Mouse (Mus musculus): ENCODE measurements around the gene Dennd1c. TPM values are rescaled to one million over a fixed set of nuclear protein-coding genes. Genes with fewer than 3 reads are reported as not detected.
A peak's percentile ranks its signal among the peaks of the same experiment; 100 is the strongest.
"Not testable (repeated sequence)": the region's sequence is repeated elsewhere in the genome, so short reads cannot be mapped to it uniquely, and the experiment has no call there.

Dennd1c gene
- polyA plus RNA-seq, 1 experiment from 2014 or later: 1.7 TPM

DNA sequence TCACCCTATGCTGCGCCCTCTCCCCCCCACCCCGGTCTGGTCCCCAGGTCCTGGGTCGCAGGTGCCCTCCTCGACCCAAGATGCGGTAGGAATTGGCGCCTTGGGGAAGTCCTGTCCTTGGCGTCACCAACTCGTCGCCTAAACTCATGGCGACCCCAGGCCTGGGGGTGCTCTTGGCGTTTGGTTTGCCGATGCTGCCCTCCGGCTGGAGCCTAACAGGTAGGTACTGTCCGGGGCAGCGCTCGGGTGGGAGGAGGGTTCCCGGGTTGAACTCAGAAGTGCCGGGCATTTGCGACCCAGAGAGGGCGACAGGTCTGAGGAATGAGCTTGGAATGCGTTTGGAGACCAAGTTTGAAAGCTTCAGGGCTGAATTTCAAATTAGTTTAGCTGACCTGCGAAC, 15.8 kb downstream of the Dennd1c start:
- peak overlapping the region; percentile 17 for H3K9ac ChIP-seq
- H3K4me3 ChIP-seq: peak overlapping the region; percentile 49
- no peak overlapping the region for H3K27ac ChIP-seq (replicated peaks)
- H3K4me1 ChIP-seq: peaks cover 33% of the 10 kb centered on the region
- peaks cover under 1% of the 10 kb centered on the region; the same call in 1 of the 2 replicates for H3K36me3 ChIP-seq
- no peaks in the 10 kb centered on the region for H3K9me3 ChIP-seq
- no peak for ATAC-seq (ENCODE audit: extremely low read depth, insufficient number of reproducible peaks, low FRiP score, low TSS enrichment)
- H3K27me3 ChIP-seq (replicated peaks): peaks cover 67% of the 10 kb centered on the region
- H3K4me2 ChIP-seq: peak overlapping the region; percentile 75
- WGBS: under 1% methylated on average over 22 of the region's 22 CpGs

DNA sequence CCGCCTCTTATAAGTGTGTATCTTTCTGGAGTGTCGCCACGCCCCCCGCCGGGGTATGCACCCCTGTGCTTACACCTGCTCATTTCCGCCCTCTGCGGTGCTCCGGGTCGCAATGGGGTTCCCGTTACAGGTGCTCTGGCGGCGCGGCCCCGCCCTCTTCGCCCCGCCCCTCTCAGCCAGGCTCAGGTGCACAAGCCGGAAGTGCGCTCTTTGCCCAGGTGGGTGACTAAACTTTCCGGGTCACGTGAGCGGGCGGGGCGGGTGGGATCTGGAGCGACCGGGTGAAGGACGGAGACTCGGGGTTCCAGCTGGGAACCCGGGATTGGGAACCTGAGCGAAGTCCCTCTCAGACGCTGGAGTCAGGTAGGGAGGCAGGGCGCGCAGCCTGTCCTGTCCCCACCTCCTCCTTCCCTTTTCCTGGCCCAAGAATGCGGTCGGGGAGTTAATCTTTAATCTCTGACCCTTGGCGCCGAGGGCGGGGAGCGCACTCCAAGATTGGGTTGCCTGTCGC, 16.2 kb downstream of the Dennd1c start:
- no peak for ATAC-seq (ENCODE audit: extremely low read depth, insufficient number of reproducible peaks, low FRiP score, low TSS enrichment)
- 2% methylated on average over 39 of the region's 39 CpGs for WGBS

DNA sequence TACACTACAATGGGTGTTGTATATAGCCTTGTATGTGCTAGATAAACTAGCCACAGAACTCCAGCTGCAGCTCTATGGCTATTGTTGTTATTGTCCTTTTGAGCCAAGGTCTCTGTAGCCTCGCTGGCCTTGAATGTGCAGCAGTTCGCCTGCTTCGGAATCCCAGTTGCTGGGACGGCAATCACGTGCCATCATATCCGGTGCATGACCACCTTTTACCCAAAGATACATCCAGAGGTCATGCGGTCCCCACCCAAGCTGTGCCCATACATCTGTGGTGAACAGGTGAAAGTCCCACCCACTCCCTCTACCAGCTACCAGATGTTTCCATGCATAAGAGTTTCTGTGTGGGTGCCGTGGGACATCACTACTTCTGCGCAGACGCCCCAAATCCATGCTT, 17.2 kb downstream of the Dennd1c start:
- Histone ChIP-seq H3K4me1 (peaks cover 33% of the 10 kb centered on the region), H3K36me3 (peaks cover 13% of the 10 kb centered on the region), H3K27me3 (replicated peaks) (peaks cover 52% of the 10 kb centered on the region), H3K4me2 (peak overlapping the region; percentile 74), H3K9ac (0 out of 2 replicates have a peak overlapping the region, but pooled peaks have one; percentile 66), H3K9me3 (no peaks in the 10 kb centered on the region), H3K27ac (replicated peaks) (no peak overlapping the region), H3K4me3 (peak overlapping the region; percentile 85; the same call in 1 of the 2 replicates)
- 37% methylated on average over 10 of the region's 10 CpGs for WGBS
- no peak for ATAC-seq (ENCODE audit: extremely low read depth, insufficient number of reproducible peaks, low FRiP score, low TSS enrichment)

More for the DNA sequence above, 16.2 kb downstream of the Dennd1c start:
- peaks cover 33% of the 10 kb centered on the region for H3K4me1 ChIP-seq
- H3K27me3 ChIP-seq (replicated peaks): peaks cover 62% of the 10 kb centered on the region
- peak overlapping the region; percentile 75 for H3K4me2 ChIP-seq
- no peak overlapping the region for H3K27ac ChIP-seq (replicated peaks)
- no peaks in the 10 kb centered on the region for H3K9me3 ChIP-seq
- peak overlapping the region; percentile 49 for H3K4me3 ChIP-seq
- peaks cover 5% of the 10 kb centered on the region for H3K36me3 ChIP-seq
- peak overlapping the region; percentile 17 for H3K9ac ChIP-seq

DNA sequence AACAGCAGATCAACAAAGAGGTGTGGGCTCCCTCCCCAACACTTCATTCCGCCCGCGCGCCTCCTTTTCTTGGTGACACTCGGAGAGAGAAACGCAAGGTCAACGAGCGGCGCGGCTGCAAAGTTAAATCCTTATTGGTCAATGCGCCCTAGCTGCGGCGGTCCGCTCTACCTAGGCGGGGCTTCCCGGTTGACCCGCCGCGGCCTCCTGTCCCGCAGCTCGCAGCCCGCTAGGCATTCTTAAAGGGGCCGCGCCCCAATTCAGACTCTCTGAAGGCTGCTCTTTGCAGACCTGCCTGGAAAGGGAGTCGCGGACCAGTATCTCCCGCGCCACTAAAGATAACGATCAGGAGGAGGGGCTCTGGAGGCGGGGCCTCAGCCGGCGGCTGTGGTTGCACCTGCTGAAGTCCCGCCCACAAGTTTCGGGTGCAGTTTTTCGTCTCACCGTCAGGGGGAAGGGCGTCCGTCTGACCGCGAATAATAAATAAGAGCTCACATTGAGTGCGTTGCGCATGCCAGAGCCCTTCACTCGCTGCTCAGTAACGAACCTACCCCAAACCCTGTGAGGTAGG, 18.0 kb downstream of the Dennd1c start:
- Histone ChIP-seq H3K27me3 (replicated peaks) (peaks cover 45% of the 10 kb centered on the region), H3K4me2 (peak overlapping the region; percentile 74), H3K36me3 (peaks cover 20% of the 10 kb centered on the region), H3K27ac (replicated peaks) (peak overlapping the region; percentile 67), H3K4me1 (peaks cover 33% of the 10 kb centered on the region), H3K9ac (peak overlapping the region; percentile 90), H3K9me3 (no peaks in the 10 kb centered on the region), H3K4me3 (peak overlapping the region; percentile 85)
- peak; percentile 85 for ATAC-seq (ENCODE audit: extremely low read depth, insufficient number of reproducible peaks, low FRiP score, low TSS enrichment)
- under 1% methylated on average over 44 of the region's 44 CpGs for WGBS

DNA sequence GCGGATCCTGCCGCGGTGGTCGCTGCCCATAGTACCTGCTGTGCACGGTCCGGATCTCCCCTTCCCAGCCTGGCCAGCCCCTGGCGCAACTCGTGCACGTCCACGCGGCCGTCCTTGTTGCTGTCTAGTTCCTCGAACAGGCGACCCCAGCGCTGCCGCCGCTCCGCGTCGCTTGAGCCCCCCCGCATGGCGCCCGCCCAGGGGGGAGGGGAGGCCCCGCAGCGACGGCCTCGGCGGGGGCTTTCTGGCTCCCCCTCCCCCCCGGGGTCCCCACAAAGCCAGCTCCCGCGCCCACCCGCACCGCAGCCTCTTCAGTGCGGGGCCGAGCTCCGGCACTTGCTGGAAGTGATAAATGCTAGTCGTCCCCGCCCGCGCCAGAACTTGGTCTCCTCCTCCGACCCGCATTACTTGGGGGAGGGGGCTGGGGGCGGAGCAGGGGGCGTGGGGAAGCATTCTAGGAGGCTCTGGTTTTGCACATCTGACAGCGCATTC, 18.8 kb downstream of the Dennd1c start, which contains the start of gene Slc25a23:
Gene Slc25a23, minus strand, starts transcription at position 378 of the 492 bp plus-strand sequence.
- peak within 1 kb of the TSS; percentile 67 for H3K27ac ChIP-seq (replicated peaks)
- under 1% methylated on average over 39 of the region's 45 CpGs for WGBS
- peak; percentile 17; the same call in 1 of the 2 replicates for ATAC-seq (ENCODE audit: extremely low read depth, insufficient number of reproducible peaks, low FRiP score, low TSS enrichment)

DNA sequence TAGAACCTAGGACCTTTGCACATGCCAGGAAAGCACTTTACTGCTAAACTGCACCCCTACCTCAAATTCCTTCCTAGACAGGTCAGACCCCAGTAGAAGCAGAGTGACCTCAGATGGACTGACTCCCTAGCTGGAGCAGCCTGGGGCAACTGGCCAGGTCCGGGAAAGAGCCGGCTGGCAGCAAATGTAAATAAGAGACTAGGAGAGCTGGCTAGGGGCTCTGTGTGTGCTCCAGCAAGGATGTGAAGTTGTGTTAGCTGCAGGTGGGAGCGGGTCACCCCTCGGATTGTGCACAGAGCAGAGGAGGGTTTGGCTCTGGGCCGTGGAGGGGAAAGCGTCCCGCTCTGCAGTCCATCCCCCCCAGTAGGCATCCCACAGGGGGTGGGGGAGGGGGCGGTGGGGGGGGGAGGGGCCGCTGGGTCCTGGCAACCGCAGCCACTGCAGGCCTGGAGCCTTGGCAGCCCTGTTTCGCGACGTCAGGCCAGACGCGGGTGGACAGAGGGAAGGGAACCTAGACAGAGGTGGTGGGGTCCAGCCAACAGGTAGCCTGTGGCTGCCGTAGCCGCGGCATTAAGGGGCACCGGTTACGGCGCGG, 19.3 kb downstream of the Dennd1c start, which contains the start of gene Crb3:
Gene Crb3, plus strand, starts transcription at position 215 of the 595 bp plus-strand sequence.
- peak within 1 kb of the TSS; percentile 85 for H3K4me3 ChIP-seq
- under 1% methylated on average over 12 of the region's 22 CpGs for WGBS
- H3K36me3 ChIP-seq: peaks cover 33% of the 10 kb centered on the region

More for the DNA sequence above, 18.8 kb downstream of the Dennd1c start, which contains the start of gene Slc25a23:
- peak within 1 kb of the TSS; percentile 90 for H3K9ac ChIP-seq
- peaks cover 37% of the 10 kb centered on the region for H3K27me3 ChIP-seq (replicated peaks)
- H3K4me2 ChIP-seq: peak within 1 kb of the TSS; percentile 74
- no peaks in the 10 kb centered on the region for H3K9me3 ChIP-seq
- H3K36me3 ChIP-seq: peaks cover 27% of the 10 kb centered on the region
- H3K4me1 ChIP-seq: peaks cover 33% of the 10 kb centered on the region
- H3K4me3 ChIP-seq: peak within 1 kb of the TSS; percentile 85

DNA sequence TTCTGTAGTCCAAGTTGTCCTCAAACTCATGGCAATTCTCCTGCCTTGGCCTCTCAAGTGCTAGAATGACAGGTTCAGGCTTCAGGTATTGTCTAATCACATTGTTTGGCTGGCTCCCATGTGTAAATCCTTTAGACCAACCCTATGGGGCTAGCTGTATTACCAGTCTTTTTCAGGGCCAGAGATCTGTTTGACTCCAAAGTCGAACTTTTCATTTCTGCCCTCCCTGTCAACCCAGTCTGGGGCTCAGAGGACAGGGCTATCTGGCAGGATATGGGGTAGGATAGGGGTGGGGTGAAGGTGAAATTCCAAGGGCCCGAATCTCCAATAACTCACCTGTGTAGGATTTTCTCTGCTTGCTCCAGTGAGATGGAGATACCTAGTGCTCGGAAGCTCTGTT, 22.1 kb downstream of the Dennd1c start:
- Histone ChIP-seq H3K9me3 (no peaks in the 10 kb centered on the region), H3K27me3 (replicated peaks) (peaks cover 5% of the 10 kb centered on the region), H3K4me3 (no peak overlapping the region), H3K36me3 (peaks cover 60% of the 10 kb centered on the region), H3K9ac (no peak overlapping the region), H3K27ac (replicated peaks) (no peak overlapping the region), H3K4me1 (peaks cover 22% of the 10 kb centered on the region), H3K4me2 (no peak overlapping the region)
- ATAC-seq (ENCODE audit: extremely low read depth, insufficient number of reproducible peaks, low FRiP score, low TSS enrichment): no peak
- WGBS: 77% methylated on average over 3 of the region's 3 CpGs

More for the DNA sequence above, 19.3 kb downstream of the Dennd1c start, which contains the start of gene Crb3:
- Histone ChIP-seq H3K27ac (replicated peaks) (peak within 1 kb of the TSS; percentile 67), H3K4me2 (peak within 1 kb of the TSS; percentile 74), H3K4me1 (peaks cover 33% of the 10 kb centered on the region), H3K9ac (peak within 1 kb of the TSS; percentile 90), H3K9me3 (no peaks in the 10 kb centered on the region), H3K27me3 (replicated peaks) (peaks cover 31% of the 10 kb centered on the region)
- ATAC-seq (ENCODE audit: extremely low read depth, insufficient number of reproducible peaks, low FRiP score, low TSS enrichment): no peak

DNA sequence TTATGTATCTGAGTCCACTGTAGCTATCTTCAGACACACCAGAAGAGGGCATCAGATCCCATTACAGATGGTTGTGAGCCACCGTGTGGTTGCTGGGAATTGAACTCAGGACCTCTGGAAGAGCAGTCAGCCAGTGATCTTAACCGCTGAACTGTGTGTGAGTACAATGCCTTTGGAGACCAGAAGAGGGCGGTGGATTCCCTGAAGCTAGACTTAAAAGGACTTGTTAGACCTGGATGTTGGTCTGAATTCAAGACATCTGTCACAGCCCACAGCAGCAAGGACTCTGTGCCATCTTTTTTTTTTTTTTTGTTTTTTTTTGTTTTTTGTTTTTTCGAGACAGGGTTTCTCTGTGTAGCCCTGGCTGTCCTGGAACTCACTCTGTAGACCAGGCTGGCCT, 26.6 kb downstream of the Dennd1c start:
- not testable (repeated sequence) for H3K4me2 ChIP-seq; H3K9ac ChIP-seq; ATAC-seq (ENCODE audit: extremely low read depth, insufficient number of reproducible peaks, low FRiP score, low TSS enrichment); H3K4me3 ChIP-seq; H3K4me1 ChIP-seq; H3K27me3 ChIP-seq (replicated peaks); H3K27ac ChIP-seq (replicated peaks); H3K9me3 ChIP-seq
- 83% methylated on average over 4 of the region's 4 CpGs for WGBS
- H3K36me3 ChIP-seq: peaks cover 80% of the 10 kb centered on the region

DNA sequence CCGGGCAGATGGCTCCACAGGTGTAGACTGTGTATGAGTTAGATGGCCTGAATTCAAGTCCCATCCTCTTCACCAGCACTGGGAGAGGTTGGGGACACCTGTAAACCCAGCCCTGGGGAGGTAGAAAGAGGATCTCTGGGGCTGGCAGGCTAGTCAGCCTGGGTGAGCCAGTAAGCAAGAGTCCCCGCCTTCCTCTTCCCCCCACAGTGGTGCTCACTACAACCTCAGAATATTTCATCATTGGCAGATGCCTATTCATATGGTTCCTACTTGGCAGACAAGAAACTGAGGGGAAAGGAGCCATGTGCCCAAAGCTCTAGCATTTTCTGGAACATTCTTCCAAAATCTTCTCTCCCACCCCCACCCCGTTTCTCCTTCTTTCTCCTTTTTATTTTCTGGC, 29.5 kb downstream of the Dennd1c start:
- Histone ChIP-seq H3K4me2 (no peak overlapping the region), H3K9ac (no peak overlapping the region), H3K4me3 (no peak overlapping the region), H3K27ac (replicated peaks) (no peak overlapping the region), H3K27me3 (replicated peaks) (no peaks in the 10 kb centered on the region), H3K4me1 (no peaks in the 10 kb centered on the region), H3K36me3 (peaks cover 70% of the 10 kb centered on the region), H3K9me3 (no peaks in the 10 kb centered on the region)
- WGBS: 91% methylated on average over 3 of the region's 3 CpGs
- ATAC-seq (ENCODE audit: extremely low read depth, insufficient number of reproducible peaks, low FRiP score, low TSS enrichment): no peak

DNA sequence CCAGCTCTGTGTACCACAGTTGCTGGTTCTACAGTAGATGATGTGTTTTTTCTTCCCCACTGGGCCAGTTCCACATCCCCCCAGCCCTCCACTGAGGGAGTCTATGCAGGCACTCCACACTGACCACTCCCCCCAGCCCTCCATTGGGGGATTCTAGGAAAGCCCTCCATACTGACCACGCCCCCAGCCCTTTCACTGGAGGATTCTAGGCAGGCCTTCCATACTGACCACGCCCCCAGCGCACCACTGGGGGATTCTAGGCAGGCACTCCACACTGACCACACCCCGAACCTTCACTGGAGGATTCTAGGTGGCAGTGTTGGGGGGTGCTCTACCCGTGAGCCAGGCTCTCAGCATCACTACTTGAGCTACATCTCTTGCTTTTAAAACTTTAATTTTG, 30.9 kb downstream of the Dennd1c start:
- peaks cover 6% of the 10 kb centered on the region for H3K4me1 ChIP-seq
- H3K9ac ChIP-seq: no peak overlapping the region
- H3K4me2 ChIP-seq: no peak overlapping the region
- no peak overlapping the region for H3K27ac ChIP-seq (replicated peaks)
- no peaks in the 10 kb centered on the region for H3K9me3 ChIP-seq
- H3K36me3 ChIP-seq: peaks cover 56% of the 10 kb centered on the region
- WGBS: 25% methylated on average over 5 of the region's 5 CpGs
- no peaks in the 10 kb centered on the region for H3K27me3 ChIP-seq (replicated peaks)
- no peak for ATAC-seq (ENCODE audit: extremely low read depth, insufficient number of reproducible peaks, low FRiP score, low TSS enrichment)
- H3K4me3 ChIP-seq: no peak overlapping the region

DNA sequence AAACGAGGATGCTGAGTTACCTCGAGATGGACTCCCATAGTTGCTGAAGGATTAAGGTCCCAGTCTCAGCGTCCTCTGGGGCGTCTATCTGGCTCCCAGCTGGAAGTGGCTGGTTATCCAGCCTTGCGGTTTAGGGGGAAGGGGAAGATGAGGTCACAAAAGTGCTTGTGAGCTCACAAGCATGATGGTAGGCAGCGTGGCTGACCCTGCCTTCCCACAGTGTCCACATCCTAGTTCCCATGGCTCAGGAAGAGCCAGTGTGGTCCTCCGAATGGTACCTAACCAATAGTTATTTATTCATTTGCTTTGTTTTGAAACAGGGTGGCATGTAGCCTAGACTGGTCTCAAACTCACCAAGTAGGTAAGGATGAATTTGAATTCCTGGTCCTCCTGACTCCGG, 36.8 kb downstream of the Dennd1c start, which contains the start of gene Slc25a41:
Gene Slc25a41, minus strand, starts transcription at position 101 of the 400 bp plus-strand sequence.
- WGBS: 64% methylated on average over 8 of the region's 8 CpGs
- Histone ChIP-seq H3K27me3 (replicated peaks) (peaks cover 40% of the 10 kb centered on the region), H3K36me3 (peaks cover 17% of the 10 kb centered on the region), H3K4me2 (no peak within 1 kb of the TSS), H3K4me1 (peaks cover 7% of the 10 kb centered on the region), H3K4me3 (no peak within 1 kb of the TSS), H3K9ac (no peak within 1 kb of the TSS), H3K27ac (replicated peaks) (no peak within 1 kb of the TSS), H3K9me3 (no peaks in the 10 kb centered on the region)
- ATAC-seq (ENCODE audit: extremely low read depth, insufficient number of reproducible peaks, low FRiP score, low TSS enrichment): no peak
